Mouse (Mus musculus) ES-Bruce4 (cell line): ENCODE data around the gene Grk3.

Experiments used
- CTCF ChIP-seq: IDR thresholded peaks from one replicate; pipeline ENCODE4 v1.8.1; 2011; ENCODE audit warnings: low read depth, low read length
- POLR2A ChIP-seq: IDR thresholded peaks from one replicate; pipeline ENCODE4 v1.8.1; 2011; ENCODE audit warnings: low read length; ENCODE audit not compliant: insufficient read depth

DNA sequence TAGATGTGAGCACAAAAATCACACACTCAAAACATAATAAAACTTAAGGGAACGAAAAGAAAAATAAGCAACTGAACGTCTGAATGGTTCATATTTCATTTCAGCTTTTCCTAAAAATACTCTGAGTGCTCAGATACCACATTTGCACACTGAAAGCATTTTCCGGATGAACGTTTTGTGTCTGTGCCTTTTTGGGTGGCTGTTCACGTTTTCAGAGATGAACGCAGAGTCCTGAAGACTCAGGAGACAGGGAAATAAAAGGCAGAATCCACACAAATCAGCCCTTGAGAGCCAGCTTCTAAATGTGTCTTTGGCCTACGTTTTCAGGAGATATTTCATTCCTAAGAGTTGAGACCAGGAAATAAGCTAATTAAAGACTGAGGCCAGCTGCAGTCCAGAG is 69.7 kb downstream of the Grk3 start:
- TF ChIP-seq POLR2A (no peak), CTCF (no peak)
